Mouse (Mus musculus): ENCODE measurements around the gene Gm4450.
"Not testable (repeated sequence)": the region's sequence is repeated elsewhere in the genome, so short reads cannot be mapped to it uniquely, and the experiment has no call there.

Gene Gm4450

GRCm38 (mm10) chr3:98417328-98417727, 39.6 kb downstream of the Gm4450 start:
- DNase-seq (ENCODE audit: low spot score) = no peak

GRCm38 (mm10) chr3:98416426-98417250, 40.3 kb downstream of the Gm4450 start:
- peak; percentile 62 for DNase-seq (ENCODE audit: low spot score)

- DNase-seq (ENCODE audit: low spot score) = no peak
Measured at GRCm38 (mm10) chr3:98414296-98414695, 42.6 kb downstream of the Gm4450 start.

- no peak for DNase-seq (ENCODE audit: low spot score)
Measured at GRCm38 (mm10) chr3:98413733-98414132, 43.2 kb downstream of the Gm4450 start.

DNA sequence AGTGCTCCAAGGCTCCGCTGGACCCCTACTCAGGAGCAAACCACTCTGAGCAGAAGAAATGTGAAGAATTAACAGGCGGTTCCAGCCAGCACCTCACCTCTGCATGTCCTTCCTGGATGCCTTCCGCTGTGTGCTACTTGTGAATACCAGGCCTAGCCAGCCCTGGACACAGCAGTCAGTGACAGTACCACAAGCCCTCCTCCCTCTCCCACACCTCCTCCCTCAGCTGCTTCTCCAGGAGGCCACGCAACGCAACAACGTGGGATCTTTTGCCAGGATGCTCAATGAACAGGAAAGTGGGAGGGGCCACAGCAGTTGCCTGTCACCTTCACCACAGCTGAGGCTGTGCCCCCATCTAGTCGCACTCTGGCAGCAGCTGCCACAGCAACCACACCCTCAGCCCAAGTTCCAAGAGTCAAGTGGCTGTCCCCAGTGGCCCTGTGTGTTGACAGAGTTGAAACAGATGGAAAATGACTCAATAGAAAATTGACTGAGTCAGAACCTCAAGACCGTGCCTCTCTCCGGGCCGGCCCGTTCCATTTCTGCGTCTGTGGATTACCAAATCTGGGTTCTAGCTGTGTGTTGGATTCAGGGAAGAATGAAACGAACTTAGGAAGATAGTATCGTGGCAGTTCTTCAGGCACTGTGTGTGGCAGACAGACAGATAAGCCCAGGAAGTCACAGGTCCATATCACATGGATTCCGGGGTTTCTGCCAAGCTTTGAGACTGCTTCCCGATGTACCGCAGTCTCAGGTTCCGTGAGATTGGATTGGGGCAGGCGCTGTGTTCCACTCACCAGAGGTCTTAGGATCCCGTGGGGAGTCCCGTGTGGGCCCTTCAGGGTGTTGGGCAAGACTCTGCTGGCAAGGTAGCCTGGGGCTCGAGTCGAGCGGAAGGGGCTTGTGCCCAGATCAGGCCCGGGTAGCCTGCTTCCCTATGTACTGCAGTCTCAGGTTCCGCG, 46.0 kb downstream of the Gm4450 start:
- DNase-seq (ENCODE audit: low spot score) = not testable (repeated sequence)

DNA sequence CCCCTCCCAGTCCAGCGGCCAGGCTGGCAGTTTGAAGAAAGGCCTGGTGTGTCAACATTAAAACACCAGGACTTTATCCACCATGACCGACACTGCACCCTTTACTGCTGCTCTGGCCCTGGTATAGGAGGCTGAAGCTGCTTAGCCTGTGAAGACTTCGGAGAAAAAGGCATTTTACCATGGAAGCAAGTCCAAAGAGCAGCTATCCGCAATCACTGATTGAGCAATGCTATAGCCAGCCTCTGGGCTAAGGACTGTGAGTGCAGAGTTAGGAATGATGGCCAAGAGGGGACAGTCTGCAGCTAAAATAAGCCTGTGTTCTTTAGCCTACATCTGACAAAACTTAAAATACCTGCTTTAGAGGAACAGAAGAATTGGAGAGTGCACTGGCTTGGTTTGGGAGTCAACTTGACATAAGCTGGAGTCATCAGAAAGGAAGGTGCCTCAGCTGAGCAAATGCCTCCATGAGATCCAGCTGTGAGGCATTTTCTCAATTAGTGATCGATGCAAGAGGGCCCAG, 49.6 kb downstream of the Gm4450 start:
- peak; percentile 55 for DNase-seq (ENCODE audit: low spot score)

- DNase-seq (ENCODE audit: low spot score) = not testable (repeated sequence)
Measured at GRCm38 (mm10) chr3:98406569-98407144, 50.3 kb downstream of the Gm4450 start.

GRCm38 (mm10) chr3:98405877-98406276, 51.0 kb downstream of the Gm4450 start:
- not testable (repeated sequence) for DNase-seq (ENCODE audit: low spot score)

- DNase-seq (ENCODE audit: low spot score) = not testable (repeated sequence)
Measured at GRCm38 (mm10) chr3:98404268-98404895, 52.5 kb downstream of the Gm4450 start.

Measured in yolk sac, embryonic 10.5 days (tissue).